Mouse (Mus musculus): ENCODE results near the gene Rhbdf2.
A peak's percentile ranks its signal among the peaks of the same experiment; 100 is the strongest.
"Not testable (repeated sequence)": the region's sequence is repeated elsewhere in the genome, so short reads cannot be mapped to it uniquely, and the experiment has no call there.

Gene Rhbdf2

DNA sequence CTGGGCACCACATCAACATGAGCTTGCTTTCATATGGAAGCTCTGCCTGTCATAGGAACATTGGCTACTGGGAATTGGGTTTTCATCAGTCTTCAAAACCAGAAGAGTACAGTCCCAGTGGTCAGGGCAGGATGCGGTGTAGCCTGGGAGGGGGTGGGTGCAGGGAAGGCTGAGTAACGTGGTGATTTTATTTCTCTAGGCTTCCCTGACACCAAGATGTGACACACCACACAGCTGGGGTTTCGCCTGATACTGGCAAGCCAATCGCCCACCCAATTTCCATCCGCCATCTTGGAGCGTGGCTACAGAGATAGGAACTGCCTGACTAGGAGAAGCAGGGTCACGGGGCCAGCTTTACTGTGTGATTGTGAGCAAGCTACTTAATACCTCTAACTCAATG lies 8.2 kb downstream of the Rhbdf2 start:
- no peak for DNase-seq (ENCODE audit: low spot score)

DNA sequence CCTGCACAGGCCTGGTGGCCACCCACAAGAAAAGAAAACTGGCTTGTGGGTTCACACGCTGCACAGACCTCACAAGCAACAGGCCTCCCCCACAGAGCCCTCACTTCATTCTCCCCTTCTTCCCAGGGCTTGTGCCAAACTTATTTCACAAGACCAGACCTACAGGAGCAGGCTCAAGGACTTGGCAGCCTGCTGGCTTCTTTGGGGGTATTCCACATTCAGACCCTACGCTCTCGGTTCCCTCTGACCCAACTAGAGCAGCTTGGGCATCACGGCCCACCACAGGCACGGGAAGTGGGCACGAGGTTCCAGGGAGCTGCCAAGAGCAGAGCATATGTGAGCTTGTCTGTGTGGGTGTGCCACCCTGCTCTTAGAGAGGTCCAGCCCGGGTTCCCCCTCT lies 9.2 kb downstream of the Rhbdf2 start:
- no peak for DNase-seq (ENCODE audit: low spot score)

DNA sequence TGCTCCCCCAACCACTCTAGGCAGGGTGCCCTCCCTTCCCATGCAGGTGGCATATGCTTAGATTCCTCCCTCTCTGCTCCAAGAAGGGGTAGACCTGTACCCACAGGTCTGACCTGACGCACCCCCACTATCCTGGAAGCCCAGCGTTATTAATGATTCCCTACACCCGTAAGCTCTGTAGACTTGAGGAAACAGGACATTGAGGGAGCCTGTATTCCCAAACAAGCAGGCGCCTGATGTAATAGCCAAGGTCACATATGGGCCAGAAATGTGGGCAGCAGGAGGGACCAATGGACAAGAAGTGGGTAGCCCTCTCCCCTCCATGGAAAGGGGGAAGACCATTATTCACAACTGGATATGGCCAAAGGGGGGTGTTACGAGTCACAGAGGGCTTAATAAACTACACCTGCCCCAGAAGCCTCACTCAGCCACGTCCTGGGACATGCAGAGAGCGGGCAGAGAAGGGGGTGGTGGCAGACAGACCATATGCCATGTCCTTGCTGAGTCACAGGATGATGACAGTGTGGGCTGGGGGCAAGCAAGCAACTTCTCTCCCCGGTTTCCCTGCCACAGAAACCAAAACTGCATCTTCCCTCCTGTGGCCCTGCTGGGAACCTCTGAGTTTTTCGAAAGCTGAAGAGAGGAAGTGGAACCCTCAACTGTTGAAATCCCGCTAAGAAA lies 10.2 kb downstream of the Rhbdf2 start:
- DNase-seq (ENCODE audit: low spot score) = no peak

DNA sequence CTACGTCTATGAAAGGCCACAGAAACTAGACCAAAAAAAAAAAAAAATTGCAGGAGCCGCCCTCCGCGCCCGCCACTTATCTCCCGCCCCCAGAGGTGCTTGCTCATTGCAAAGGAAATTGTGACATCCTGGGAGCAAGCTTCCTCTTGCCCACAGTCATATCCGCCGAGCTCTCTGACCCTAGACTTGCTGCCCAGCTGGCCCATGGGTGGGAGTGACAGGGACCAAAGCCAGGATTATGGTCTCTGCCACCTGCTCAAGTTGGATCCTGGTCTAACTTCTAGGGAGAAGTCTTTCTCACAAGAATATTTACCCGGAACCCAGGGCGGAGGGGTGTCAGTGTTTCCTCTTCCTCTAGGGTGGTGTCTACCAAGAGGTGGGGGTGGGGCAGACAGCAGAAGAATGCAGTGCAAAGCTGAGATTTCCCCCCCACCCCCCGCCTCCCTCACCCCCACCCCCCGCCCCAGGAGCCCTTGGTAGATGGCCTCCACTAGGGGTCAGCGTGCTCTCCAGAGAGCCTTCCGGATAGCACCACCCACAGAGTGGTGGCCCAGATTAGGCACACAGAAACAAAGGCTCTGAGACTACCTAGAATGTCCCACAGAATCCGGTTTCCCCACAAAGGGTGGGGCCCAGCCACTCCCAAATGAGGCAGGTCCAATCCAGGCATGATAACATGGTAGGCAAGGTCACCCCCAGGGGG lies 10.9 kb downstream of the Rhbdf2 start:
- DNase-seq (ENCODE audit: low spot score) = no peak

DNA sequence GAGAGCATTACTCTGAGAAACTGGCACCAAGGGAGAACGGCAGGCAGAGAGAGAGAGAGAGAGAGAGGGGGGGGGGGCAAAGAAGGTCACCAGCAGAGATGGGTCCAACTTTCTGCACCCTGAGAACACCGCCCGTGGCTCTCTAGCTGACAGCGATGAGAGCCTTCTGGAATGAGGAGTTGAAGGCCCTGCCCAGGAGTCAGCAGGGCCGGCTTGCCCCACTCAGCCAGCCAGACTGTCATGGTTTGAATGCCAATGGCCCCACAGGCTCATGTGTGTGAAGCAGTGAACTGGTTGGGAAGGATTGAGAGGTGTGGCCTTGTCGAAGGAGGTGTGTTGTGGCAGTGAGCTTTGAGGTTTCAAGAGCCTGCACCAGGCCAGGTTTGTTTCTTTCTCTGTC lies 13.6 kb downstream of the Rhbdf2 start:
- DNase-seq (ENCODE audit: low spot score) = no peak

DNA sequence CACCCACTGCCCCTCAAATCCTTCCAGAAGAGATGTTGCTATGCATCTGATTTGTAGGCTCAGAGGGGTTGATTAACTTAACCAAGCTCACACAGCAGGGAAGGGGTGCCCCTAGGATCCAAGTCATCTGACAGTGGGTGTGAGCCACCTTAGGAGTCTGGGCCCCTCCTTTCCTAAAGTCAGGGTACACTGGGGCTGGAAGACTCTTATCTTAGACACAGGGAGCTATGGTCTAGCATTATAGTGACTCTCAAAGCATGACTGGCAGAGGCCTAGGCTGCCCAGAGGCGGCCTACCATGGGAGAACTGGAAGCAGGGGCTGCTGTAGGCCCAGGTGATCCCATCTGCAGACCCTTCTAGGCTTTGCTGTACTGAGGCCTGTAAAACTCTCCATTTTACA lies 14.3 kb downstream of the Rhbdf2 start:
- no peak for DNase-seq (ENCODE audit: low spot score)

DNA sequence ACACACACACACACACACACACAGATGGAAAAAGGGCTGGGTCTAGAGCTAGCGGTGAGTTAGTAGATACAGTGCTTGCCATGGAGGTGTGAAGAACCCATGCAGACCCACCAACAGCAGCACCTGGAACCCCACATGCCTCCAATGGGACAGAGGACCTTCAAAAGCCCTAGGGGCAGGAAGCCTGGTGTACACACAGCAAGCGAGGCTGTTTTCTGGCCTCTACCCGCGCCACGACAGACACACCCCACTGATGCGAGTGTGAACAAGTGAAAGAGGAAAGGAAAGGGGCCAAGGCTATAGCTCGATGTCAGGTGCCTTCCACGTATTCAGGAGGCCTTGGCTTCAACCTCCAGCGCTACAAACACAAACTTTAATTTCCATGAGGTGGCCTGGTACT lies 14.9 kb downstream of the Rhbdf2 start:
- DNase-seq (ENCODE audit: low spot score) = no peak

DNA sequence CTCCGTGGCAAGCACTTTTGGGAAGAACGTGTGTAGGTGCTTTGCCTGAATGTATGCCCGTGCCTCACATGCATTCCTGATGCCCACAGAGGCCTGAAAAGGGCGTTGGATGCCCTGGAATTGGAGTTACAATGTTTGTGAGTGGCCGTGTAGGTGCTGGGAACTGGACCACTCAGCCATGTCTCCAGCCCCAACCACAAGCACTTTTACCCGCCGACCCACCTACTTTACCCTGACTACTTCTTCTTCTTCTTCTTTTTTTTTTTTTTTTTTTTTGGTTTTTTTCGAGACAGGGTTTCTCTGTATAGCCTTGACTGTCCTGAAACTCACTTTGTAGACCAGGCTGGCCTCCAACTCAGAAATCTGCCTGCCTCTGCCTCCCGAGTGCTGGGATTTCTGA lies 15.7 kb downstream of the Rhbdf2 start:
- DNase-seq (ENCODE audit: low spot score) = not testable (repeated sequence)

DNA sequence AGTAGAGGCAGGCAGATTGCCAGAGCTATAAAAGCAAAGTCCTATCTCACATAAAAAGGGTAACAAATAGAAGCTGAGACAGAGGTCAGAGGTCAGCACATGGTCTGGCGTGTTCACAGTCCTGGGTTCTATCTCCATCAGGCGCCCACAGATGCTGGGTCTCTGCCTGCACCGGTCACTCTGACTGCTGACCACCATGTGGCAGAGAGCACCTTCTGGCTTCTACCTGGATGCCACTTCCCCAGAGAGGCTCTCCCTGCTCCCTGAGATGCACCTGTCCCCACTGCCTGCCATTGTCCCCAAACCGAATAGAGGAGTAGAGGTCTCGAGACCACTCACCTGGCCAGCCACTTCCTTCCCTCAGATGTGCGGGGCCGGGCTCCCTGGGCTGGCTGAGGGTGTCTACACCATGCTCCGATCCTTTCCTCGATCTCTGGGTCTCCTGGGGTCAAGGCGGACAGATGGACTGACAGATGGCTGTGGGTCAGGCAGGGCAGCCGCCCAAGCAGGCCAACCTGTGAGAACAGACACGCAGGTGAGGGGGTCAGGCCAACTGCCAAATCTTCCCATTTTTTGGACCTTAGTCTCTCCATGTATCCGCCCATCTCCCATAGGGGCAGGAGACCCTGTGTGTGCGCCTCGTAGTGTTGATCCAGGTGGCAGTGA lies 16.7 kb downstream of the Rhbdf2 start:
- DNase-seq (ENCODE audit: low spot score) = no peak

DNA sequence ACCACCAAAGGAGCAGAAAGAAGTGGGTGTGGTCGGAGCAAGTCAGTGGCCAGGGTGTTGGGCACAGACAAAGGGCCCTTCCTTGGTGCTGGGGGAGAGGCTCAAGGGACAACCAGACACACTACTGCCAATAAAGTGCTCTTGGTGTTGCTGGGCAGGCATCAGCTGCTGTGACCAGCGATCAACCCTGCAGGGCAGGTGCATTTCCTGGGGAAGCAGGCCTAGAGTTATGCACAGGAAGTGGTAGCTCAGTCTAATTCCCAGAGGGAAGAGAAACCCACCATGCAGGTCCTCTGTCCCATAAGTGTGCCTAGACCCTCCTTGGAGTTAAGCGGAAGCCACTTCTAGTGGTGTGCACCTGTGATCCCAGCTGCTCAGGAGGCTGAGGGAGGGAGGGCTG lies 19.1 kb downstream of the Rhbdf2 start:
- no peak for DNase-seq (ENCODE audit: low spot score)

DNA sequence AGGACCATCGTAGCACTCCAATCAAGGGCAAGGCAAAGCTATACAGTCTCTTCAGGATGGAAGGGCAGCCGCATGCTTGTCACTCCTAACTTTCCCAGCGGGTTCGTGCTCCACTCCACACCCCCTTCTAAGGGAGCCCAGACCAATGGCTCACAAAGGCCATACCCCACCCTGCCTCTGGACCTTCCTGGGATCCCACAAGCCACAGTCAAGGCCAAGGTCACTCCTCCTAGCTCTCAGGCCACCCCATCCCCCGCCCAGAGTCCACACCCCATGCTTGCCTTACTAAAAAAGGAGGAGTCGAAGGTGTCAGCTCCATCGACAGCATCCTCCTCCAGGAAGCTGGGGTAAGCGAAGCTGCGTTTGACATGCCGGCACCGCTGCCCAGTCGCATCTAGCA lies 22.7 kb downstream of the Rhbdf2 start:
- no peak for DNase-seq (ENCODE audit: low spot score)

DNA sequence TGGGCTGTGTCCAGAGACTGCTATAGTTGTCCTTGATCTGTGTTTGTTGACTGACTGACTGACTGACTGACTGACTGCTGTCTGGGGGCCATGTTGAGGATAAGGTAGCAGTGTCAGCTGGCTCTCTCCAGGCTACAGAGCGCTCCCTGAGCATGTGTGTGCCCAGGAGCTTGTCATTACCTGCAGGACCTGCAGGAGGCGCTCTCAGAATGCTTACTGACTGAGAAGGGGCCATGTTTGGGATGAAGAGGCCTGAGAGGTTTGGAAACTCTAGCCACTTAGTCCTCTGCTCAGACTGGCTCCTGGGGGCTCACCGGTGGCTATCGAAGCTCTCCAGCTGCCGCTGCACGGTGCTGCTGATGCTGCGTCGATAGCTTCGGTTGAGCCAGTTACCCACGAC lies 23.5 kb downstream of the Rhbdf2 start:
- DNase-seq (ENCODE audit: low spot score) = no peak

DNA sequence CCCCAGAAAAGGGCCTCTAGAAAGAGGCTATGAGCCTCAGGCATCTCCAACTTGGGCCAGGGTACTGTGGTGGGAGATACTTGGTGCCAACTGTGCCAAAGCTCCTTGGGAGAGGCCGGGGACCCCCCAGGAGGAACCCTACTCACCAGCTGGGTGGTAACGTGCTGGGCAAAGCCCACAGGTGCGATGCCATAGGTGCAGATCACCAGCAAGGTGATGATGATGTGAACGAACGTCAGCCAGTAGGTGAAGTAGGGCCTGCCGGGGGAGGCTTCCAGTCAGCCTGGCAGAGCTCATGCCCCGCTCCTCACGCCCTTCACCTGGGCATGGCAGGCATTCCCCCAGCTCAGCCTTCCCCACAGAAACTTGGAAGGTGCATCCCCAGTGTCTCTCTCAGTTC lies 24.8 kb downstream of the Rhbdf2 start:
- no peak for DNase-seq (ENCODE audit: low spot score)

DNA sequence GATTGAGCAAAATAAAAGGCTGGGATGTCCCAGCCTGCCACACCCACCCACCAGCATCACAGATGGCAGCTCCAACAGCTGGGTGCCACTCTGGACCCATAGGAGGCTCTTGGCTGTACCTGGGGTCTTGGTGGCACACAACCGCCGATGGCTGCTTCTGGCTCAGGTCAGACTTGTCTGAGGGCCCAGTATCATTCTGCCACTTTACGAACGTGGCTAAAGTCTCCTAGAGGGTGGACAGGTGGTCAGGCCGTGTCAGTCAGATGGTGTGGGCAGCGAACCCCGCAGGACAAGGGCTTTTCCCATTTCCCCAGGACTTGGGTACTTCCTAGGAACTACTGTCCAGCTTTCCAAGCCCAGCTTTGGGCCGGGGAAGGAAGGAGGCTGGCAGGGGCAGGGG lies 25.7 kb downstream of the Rhbdf2 start:
- no peak for DNase-seq (ENCODE audit: low spot score)

DNA sequence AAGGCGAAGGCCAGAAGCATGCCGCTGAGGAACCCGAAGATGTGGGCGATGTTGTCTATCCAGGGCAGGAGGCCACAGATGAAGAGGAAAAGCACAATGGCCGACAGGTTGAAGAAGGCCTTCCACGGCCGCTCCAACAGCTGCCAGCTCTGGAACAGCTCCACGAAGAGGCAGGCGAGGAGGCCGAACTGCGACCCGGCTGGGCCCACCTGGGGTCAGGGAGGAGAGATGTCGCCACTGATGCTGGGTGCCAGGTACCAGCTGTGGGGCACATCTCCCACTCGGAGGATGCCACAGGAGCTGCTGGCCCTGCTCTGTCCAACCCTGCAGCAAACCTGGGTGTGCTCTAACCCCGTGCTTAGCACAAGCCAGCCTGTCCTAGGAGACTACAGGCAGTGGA lies 27.6 kb downstream of the Rhbdf2 start:
- DNase-seq (ENCODE audit: low spot score) = no peak

DNA sequence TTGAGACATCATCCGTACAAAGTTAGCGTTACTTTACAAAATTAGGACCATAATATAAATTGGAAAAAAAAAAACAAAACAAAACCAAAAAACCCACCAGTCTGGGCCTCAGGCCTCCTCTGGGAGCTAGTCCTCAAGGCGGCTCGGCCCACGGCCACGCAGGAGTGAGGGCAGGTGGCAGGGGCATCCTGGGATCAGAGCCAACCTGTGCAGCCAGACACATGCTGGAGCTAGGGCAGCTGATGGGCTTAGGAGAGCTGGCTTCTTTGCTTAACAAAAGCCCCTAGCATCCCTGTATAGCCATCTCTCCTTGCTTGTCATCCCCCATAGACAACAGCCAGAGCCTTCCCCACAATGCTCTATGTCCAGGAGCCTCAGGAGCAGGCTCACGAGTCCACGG lies 28.6 kb downstream of the Rhbdf2 start:
- no peak for DNase-seq (ENCODE audit: low spot score)

DNA sequence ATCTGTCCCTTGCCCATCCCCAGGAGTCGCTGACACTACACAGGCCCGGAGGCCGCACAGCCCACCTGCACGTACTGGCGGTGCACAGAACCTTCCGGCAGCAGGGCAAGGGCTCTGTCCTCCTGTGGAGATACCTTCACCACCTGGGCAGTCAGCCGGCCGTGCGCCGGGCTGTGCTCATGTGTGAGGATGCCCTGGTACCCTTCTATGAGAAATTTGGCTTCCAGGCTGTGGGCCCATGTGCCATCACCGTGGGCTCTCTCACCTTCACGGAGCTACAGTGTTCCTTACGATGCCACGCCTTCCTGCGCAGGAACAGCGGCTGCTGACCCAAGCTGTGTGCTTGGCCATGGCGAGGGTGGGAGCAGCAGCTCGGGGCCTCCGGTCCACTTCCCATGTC lies 30.1 kb downstream of the Rhbdf2 start:
- no peak for DNase-seq (ENCODE audit: low spot score)

DNA sequence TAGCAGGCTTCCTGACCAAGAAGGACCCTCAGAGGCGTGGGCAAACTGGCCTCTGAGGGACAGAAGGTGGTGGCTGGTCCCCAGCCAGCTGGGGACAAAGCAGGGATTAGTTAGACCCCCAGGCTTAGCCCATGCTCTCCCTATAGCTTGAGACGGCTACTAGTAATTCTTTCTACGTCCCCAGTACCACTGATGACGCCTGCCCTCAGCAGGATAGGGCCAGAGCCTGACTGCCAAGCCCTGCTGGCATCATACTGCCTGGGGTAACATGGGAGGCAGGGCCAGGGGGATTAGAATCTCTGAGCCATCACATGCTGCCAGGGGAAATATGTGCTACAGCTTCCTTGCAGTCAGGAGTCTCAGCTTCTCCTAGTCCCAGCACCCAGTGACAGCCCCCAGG lies 33.5 kb downstream of the Rhbdf2 start:
- DNase-seq (ENCODE audit: low spot score) = no peak

DNA sequence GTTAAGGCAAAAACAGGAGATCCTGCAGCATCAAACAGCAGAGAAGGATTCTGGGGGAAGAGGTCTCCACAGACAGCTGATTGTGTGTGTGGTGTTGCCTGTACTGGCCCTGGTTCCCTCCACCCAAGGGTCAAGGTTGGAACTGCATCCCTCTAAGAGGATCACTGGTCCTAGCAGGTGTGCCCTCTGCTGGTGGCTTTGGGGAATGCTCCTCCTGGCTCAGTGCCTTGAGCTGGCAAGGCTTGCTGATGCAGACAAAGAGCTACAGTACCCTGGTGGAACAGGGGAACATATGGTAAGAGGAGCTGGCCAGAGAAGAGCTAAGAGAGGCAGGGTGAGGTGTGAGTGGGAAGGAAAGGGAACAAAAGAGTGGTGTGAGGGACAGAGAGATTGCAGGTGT lies 34.4 kb downstream of the Rhbdf2 start:
- peak; percentile 99 for DNase-seq (ENCODE audit: low spot score)

DNA sequence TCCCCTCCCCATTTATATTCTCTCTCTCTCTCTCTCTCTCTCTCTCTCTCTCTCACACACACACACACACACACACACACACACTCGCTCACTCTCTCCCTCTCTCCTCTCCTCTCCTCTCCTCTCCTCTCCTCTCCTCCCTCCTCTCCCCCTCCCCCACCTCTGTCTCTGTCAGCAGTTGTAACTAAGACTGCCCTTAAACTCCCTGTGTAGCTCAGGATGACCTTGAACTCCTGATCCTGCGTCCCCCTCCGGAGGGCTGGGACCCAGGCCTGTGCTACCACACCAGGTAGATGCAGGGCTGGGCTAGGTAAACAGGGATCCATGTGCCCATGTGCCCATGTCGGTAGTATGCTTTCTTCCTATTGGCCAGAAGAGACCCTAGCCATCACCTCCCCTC lies 35.2 kb downstream of the Rhbdf2 start:
- DNase-seq (ENCODE audit: low spot score) = no peak

DNA sequence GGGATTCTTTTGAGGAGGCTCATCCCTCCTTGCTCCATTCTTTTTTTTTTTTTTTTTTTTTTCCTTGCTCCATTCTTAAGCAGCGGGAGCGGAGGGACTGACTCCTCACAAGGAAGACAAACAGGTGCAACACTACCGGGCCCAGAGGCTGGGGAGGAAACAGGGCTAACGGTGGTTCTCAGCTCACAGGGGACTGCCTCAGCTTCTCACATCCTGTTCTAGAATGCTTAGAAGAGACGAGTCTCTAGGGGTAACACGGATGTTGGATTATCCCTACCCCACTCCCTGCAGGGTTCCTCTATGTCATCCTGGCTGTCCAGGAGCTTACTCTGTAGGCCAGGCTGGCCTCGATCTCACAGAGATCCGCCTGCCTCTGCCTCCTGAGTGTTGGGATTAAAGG lies 37.2 kb downstream of the Rhbdf2 start:
- no peak for DNase-seq (ENCODE audit: low spot score)

DNA sequence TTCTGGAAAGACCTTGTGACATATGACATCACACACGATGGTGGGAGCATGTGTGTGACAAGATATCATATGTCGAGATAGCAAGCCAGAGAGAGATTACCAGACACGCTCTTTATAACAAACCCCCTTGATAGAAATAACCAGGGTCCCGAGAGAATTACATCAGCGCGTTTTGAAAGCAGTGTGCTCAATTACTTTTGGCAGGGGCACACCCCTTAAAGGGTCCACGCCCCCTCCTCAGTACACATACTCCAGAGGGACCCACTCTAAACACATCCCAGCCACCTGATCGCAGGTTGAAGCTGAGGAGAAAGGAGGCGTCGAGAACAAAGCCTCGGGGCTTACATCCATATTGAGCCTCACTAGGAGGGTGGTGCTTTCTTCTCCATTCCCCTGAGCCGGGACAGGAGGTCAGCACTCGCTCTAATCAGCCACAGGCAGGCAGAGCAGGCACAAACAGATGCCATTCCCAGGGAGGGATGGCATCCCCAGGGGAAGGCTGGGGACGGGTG lies 37.7 kb downstream of the Rhbdf2 start:
- DNase-seq (ENCODE audit: low spot score) = no peak

Measured in ovary, postnatal 14 days (tissue).